Mouse (Mus musculus) embryonic facial prominence, embryonic 10.5 days (tissue): ENCODE measurements around the gene Lsamp. TPM values are rescaled to one million over a fixed set of nuclear protein-coding genes. Genes with fewer than 3 reads are reported as not detected.

Source experiments
- DNase-seq: peaks from one replicate; pipeline ENCODE4 v3.0.0-alpha.2; 2017; ENCODE audit warnings: low spot score
- H3K27ac ChIP-seq: fragments of 300-500 bp; sonication (generic); replicated peaks from 2 replicates; pipeline ENCODE4 v1.5.1; 2016; ENCODE audit warnings: mild to moderate bottlenecking
- H3K27me3 ChIP-seq: fragments of 300-500 bp; sonication (generic); replicated peaks from 2 replicates; pipeline ENCODE4 v1.6.1; 2016; ENCODE audit warnings: low read depth, mild to moderate bottlenecking; ENCODE audit not compliant: poor library complexity, severe bottlenecking
- H3K36me3 ChIP-seq: fragments of 300-500 bp; sonication (generic); replicated peaks from 2 replicates; pipeline ENCODE4 v1.6.1; 2016; ENCODE audit warnings: mild to moderate bottlenecking, moderate library complexity
- H3K4me1 ChIP-seq: fragments of 300-500 bp; sonication (generic); 2 replicates; pipeline ENCODE4 v1.6.1; 2016
- H3K4me3 ChIP-seq: fragments of 300-500 bp; sonication (generic); 2 replicates; pipeline ENCODE4 v1.5.1; 2016; ENCODE audit warnings: mild to moderate bottlenecking, moderate library complexity
- H3K9me3 ChIP-seq: fragments of 300-500 bp; sonication (generic); 2 replicates; pipeline ENCODE4 v1.6.1; 2016; ENCODE audit warnings: mild to moderate bottlenecking
- WGBS: fragments of 180-500 bp; shearing (Covaris S2); methylation state at CpG from one replicate; pipeline ENCODE4 v1.1.7; 2016; 5-methylcytosine and 5-hydroxymethylcytosine counted together
- polyA plus RNA-seq: library from polyadenylated mRNA; unstranded; fragments of >200 nt; fragmentation: Nextera tagmentation; extraction: Ambion mirVana; gene quantifications from 2 replicates; pipeline ENCODE4 v1.2.1, GENCODE M21; 2016

Gene Lsamp
- polyA plus RNA-seq, 1 experiment from 2014 or later: 6.3 TPM

DNA sequence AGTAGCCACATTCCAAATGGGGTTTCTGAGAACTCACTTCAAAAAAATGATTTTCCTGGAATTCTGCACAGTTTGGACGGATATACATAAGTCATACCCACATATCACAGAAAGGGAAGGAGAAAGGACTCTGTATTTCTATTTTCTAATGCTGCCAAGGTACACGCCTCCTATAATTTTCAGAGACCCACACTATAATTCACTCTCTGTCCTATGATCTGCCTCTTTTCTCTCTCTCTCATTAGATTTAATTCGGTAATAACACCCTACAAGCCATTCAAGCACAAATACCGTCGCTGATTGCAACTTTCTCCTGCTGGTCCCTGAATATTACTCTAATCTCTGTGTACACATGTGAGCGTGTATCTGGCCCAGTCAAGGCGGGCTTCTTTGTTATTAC lies 311.1 kb downstream of the Lsamp start:
- Histone ChIP-seq H3K4me1 (no peaks in the 10 kb centered on the region), H3K27me3 (no peaks in the 10 kb centered on the region), H3K36me3 (no peaks in the 10 kb centered on the region), H3K9me3 (no peaks in the 10 kb centered on the region), H3K4me3 (no peak overlapping the region), H3K27ac (no peak overlapping the region)
- no peak for DNase-seq
- WGBS: 75% methylated on average over 7 of the region's 7 CpGs

DNA sequence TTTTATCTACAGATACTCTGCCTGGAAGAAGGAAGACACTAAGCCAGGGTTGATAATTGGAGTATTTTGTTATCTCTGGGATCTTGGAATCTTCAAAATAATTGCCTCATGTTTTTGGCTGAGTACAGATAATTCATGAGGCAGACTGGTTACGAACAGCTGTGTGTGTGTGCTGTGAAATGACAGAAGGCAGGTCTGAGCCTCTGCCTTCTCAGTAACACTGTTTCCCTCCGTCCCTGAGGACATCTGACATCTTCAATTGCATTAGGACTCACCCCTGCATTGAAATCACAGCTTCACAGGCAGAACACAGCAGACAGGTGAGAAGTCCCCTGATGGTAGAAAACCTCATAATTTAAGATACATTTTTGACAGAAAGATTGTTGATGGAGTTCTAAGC lies 323.5 kb downstream of the Lsamp start:
- Histone ChIP-seq H3K27ac (no peak overlapping the region), H3K4me3 (no peak overlapping the region), H3K4me1 (no peaks in the 10 kb centered on the region), H3K9me3 (no peaks in the 10 kb centered on the region), H3K27me3 (no peaks in the 10 kb centered on the region), H3K36me3 (no peaks in the 10 kb centered on the region)
- DNase-seq: no peak
- 60% methylated on average over 2 of the region's 2 CpGs for WGBS

DNA sequence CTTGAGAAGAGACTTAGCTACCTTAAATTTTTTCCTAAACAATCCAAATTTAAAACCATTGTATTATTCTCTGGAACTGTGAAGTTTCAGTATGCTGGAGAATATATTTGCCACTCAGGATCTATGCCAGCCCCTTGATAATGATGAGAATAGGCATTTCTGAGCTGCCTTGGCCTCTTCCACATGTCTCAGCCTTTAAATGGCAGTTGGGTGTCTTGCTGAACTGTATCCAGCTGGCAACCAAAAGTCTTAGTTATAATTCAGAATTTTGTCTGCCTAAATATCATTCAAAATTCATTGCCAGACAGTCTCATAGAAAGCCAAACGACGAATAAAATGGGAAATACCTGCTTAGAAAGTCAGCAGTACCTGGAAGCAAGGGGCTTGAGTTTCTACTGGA lies 332.0 kb downstream of the Lsamp start:
- Histone ChIP-seq H3K27ac (no peak overlapping the region), H3K36me3 (no peaks in the 10 kb centered on the region), H3K4me1 (no peaks in the 10 kb centered on the region), H3K27me3 (no peaks in the 10 kb centered on the region), H3K9me3 (no peaks in the 10 kb centered on the region), H3K4me3 (no peak overlapping the region)
- no peak for DNase-seq
- WGBS: 88% methylated on average over 2 of the region's 2 CpGs

DNA sequence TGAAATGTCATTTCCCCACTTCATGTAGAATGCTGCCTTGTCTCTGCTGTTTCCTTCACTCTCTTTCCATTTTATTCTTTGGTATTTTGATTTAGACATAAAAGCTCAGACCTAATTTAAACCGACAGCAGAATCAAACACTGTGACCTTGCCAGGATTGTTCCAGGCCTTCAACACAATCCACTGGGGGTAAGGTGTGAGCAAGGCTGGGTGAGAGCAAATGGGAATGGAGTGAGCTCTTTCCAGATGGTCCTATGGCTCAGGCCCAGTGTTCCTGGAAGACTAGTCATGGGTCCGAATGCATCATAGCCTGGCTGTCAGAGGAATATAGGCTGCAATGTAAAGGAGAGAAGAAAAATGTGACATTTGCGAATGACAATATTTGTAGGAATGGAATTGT lies 340.6 kb downstream of the Lsamp start:
- H3K9me3 ChIP-seq: no peaks in the 10 kb centered on the region
- H3K27me3 ChIP-seq: no peaks in the 10 kb centered on the region
- no peaks in the 10 kb centered on the region for H3K4me1 ChIP-seq
- no peaks in the 10 kb centered on the region for H3K36me3 ChIP-seq
- 92% methylated on average over 3 of the region's 3 CpGs for WGBS
- no peak for DNase-seq
- H3K27ac ChIP-seq: no peak overlapping the region
- no peak overlapping the region for H3K4me3 ChIP-seq

GRCm38 (mm10) chr16:40328249-40328820 lies 344.2 kb downstream of the Lsamp start:
- WGBS: 88% methylated on average over 7 of the region's 7 CpGs

DNA sequence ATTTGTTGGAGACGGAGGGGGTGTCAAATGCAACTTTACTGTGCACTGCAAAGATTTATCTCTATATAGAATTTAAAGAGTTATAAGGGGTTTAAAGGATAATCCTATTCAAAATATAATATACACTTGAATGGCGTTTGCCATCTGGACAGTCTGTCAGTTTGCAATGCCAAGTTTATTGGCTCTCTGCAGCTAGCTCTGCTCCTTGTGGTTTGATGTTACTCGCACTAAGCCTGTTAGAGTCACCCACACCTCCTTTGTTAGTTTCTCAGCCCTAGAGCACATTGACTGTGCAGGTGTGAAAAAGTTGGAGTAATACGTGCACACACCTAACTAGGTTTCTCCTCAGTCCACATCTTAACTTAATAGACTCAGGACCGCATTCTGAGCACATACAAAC lies 385.5 kb downstream of the Lsamp start:
- Histone ChIP-seq H3K4me1 (no peaks in the 10 kb centered on the region), H3K4me3 (no peak overlapping the region), H3K27ac (no peak overlapping the region), H3K36me3 (no peaks in the 10 kb centered on the region), H3K9me3 (no peaks in the 10 kb centered on the region), H3K27me3 (no peaks in the 10 kb centered on the region)
- WGBS: 92% methylated on average over 5 of the region's 5 CpGs
- no peak for DNase-seq

More at GRCm38 (mm10) chr16:40328249-40328820, 344.2 kb downstream of the Lsamp start:
- Histone ChIP-seq H3K27me3 (no peaks in the 10 kb centered on the region), H3K27ac (no peak overlapping the region), H3K9me3 (no peaks in the 10 kb centered on the region), H3K36me3 (no peaks in the 10 kb centered on the region), H3K4me1 (no peaks in the 10 kb centered on the region), H3K4me3 (no peak overlapping the region)
- DNase-seq: no peak

DNA sequence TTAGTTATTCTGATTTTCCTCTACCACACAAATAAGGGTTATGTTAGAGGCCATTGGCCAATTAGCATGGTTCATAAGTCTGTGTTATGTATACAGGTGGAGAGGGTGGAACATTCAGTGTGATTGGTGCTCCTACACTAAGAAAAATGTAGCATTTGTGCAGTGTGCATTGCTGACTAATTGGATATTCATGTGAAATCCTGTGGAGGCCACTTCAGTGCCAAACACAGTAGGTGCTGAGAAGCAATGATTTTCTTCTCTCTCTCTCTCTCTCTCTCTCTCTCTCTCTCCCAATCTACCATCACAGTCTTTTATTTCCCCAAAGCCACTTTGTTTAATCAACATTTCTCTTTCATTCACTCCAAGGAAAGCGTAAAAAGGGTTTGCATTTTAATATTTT lies 387.1 kb downstream of the Lsamp start:
- H3K27me3 ChIP-seq: no peaks in the 10 kb centered on the region
- no peaks in the 10 kb centered on the region for H3K36me3 ChIP-seq
- DNase-seq: no peak
- H3K9me3 ChIP-seq: no peaks in the 10 kb centered on the region
- 91% methylated on average over 1 of the region's 1 CpGs for WGBS
- H3K27ac ChIP-seq: no peak overlapping the region
- no peak overlapping the region for H3K4me3 ChIP-seq
- H3K4me1 ChIP-seq: no peaks in the 10 kb centered on the region

DNA sequence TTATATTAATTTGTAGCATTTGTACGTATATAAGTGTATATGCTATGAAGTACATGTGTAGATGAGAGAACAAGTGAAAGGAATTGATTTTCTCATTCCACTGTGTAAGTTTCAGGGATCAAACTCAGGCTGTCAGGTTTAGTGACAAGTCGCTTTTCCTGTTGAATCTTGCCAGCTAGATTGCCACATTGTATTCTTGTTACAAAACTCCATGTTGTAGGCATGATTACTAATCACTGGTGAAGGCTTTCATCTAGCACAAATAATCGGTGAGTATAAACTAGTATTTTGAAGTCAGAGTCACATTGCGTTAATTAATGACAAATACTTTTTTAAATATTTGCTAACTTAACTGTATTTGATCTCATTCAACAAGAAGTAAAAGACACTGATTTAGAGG lies 391.2 kb downstream of the Lsamp start:
- no peaks in the 10 kb centered on the region for H3K27me3 ChIP-seq

DNA sequence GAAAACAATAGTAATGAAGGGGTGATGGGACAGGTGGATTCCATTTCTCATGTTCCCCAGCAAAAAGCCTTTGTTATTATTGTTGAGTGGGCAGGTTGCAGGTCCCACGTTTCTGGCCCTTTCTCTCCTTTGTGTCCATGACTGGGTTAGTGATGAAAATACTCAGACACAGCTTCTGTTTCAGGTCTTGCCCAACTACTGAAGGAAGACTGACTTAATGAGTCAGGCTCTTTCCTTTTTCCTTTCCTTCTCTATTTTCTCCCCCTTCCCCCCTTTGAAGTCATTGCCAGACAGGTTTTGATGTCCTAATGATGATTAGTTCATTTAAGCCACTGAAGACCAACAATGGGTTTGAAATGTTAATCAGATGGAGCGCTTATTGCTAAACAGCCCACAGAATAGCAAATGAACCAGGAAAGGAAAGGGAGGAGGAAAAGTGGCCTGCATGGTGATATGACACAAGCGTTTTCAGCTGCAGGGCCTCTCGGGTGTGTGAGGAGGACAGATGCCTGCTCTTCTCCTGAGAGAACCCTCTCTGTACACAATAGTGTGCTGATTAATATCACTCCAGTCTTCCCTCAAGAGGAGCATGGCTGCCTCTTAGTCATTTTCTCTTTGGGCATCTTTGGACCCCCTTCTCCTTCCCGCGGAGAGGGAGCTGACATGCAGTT lies 393.1 kb downstream of the Lsamp start:
- H3K4me1 ChIP-seq: no peaks in the 10 kb centered on the region
- no peak for DNase-seq
- WGBS: 79% methylated on average over 6 of the region's 6 CpGs
- no peak overlapping the region for H3K4me3 ChIP-seq
- no peaks in the 10 kb centered on the region for H3K36me3 ChIP-seq
- no peaks in the 10 kb centered on the region for H3K9me3 ChIP-seq
- H3K27me3 ChIP-seq: no peaks in the 10 kb centered on the region
- no peak overlapping the region for H3K27ac ChIP-seq

More for the DNA sequence above, 391.2 kb downstream of the Lsamp start:
- Histone ChIP-seq H3K27ac (no peak overlapping the region), H3K36me3 (no peaks in the 10 kb centered on the region), H3K4me1 (no peaks in the 10 kb centered on the region), H3K9me3 (no peaks in the 10 kb centered on the region), H3K4me3 (no peak overlapping the region)
- WGBS: 83% methylated on average over 4 of the region's 4 CpGs
- DNase-seq: no peak

GRCm38 (mm10) chr16:40392106-40392505 lies 407.9 kb downstream of the Lsamp start:
- DNase-seq: no peak

GRCm38 (mm10) chr16:40399531-40399930 lies 415.4 kb downstream of the Lsamp start:
- 81% methylated on average over 2 of the region's 2 CpGs for WGBS
- no peaks in the 10 kb centered on the region for H3K36me3 ChIP-seq
- H3K4me1 ChIP-seq: no peaks in the 10 kb centered on the region
- H3K27me3 ChIP-seq: no peaks in the 10 kb centered on the region
- H3K27ac ChIP-seq: no peak overlapping the region
- no peak overlapping the region for H3K4me3 ChIP-seq
- no peak for DNase-seq
- H3K9me3 ChIP-seq: no peaks in the 10 kb centered on the region

More at GRCm38 (mm10) chr16:40392106-40392505, 407.9 kb downstream of the Lsamp start:
- 76% methylated on average over 4 of the region's 4 CpGs for WGBS
- H3K27ac ChIP-seq: no peak overlapping the region
- H3K9me3 ChIP-seq: no peaks in the 10 kb centered on the region
- H3K4me1 ChIP-seq: no peaks in the 10 kb centered on the region
- no peak overlapping the region for H3K4me3 ChIP-seq
- no peaks in the 10 kb centered on the region for H3K27me3 ChIP-seq
- H3K36me3 ChIP-seq: no peaks in the 10 kb centered on the region

DNA sequence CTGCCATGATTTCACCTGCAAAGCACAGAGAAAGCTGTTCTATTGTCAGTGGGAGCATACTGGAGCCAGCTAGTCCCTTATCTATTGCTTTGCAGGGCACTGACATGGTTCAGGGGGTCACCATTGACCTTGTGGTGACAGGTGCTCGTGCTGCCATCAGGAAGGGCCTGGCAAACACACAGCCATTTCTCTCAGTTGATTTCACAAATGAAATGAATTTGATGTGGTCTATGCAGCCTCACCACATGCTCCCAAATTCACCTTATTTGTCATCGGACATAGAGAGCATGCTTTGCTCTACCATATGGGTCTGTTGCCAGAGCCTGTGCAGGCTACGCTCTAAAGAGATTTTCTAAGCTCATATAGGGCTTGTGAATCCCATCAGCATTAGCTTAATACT lies 450.1 kb downstream of the Lsamp start:
- Histone ChIP-seq H3K27me3 (no peaks in the 10 kb centered on the region), H3K4me3 (no peak overlapping the region), H3K36me3 (no peaks in the 10 kb centered on the region), H3K4me1 (no peaks in the 10 kb centered on the region), H3K27ac (no peak overlapping the region), H3K9me3 (no peaks in the 10 kb centered on the region)
- 89% methylated on average over 3 of the region's 3 CpGs for WGBS
- no peak for DNase-seq

DNA sequence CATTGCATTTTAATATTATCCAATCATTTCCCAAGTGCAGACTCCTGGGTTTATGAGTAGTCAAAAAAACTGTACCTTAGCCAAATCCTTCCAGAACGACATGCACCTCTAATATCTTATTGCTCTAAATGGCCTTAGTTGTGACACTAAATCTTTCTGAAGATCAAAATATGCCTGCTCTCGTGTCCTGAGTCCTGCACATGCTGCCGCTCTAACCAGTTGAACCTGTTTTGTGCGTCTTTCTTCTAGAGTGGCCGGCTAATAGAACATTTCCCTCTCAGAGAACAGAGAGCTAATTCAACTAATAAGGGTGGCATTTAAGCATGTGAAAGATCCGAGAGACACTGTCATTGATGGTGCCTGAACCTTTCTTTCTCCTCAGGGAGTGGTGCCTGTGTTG lies 452.3 kb downstream of the Lsamp start:
- Histone ChIP-seq H3K36me3 (no peaks in the 10 kb centered on the region), H3K27ac (no peak overlapping the region), H3K4me1 (no peaks in the 10 kb centered on the region), H3K9me3 (no peaks in the 10 kb centered on the region), H3K4me3 (no peak overlapping the region), H3K27me3 (no peaks in the 10 kb centered on the region)
- 54% methylated on average over 6 of the region's 6 CpGs for WGBS
- no peak for DNase-seq
